Mouse (Mus musculus) cerebellum, adult 2 months (tissue): ENCODE results near the gene Rtp4.

ENCODE experiments used
- CTCF ChIP-seq: fragments of 200-500 bp; IDR thresholded peaks from 2 replicates; pipeline ENCODE4 v1.5.1; 2011; ENCODE audit warnings: low read depth, mild to moderate bottlenecking, control low read depth, low read length, moderate library complexity, borderline replicate concordance; ENCODE audit not compliant: insufficient read depth
- POLR2A ChIP-seq: fragments of 200-500 bp; IDR thresholded peaks from 2 replicates; pipeline ENCODE4 v1.6.1; 2011; ENCODE audit warnings: low read length, control low read depth, borderline replicate concordance; ENCODE audit not compliant: insufficient read depth

DNA sequence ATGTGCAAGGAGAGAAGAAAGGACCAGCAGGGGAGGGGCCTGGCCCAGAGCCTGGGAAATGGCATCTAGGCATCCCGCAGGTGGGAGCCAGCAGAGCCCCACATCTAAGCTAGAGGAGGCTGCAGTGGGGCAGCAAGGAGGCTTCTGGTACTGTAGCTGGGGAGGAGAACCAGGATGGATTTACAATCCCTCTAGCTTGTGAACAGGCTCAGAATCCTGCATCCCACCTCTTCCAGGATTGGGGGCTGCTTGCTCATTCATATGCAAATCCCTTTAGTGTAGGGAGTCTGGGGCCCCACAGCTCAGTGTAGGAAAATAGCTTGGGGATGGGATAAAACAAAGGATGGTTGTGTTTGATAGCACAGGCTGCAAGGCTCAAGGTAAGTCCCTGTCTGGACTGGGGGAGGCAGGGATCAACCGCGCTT is 15.8 kb upstream of the Rtp4 start:
- no peak for TF ChIP-seq POLR2A
- no peak for TF ChIP-seq CTCF
